Mouse (Mus musculus) adrenal gland, adult 8-10 months (tissue): ENCODE measurements around the gene Slc2a6. TPM values are rescaled to one million over a fixed set of nuclear protein-coding genes. Genes with fewer than 3 reads are reported as not detected.

Experiments
- DNase-seq: peaks from one replicate; pipeline ENCODE4 v3.0.0; 2022
- total RNA-seq, 4 experiments: library from RNA; stranded (reverse); gene quantifications; 2 replicates each; pipeline ENCODE4 v1.2.4; 2022

The Slc2a6 gene
- 1 to 10 TPM in 2 of 4 experiments, under 1 TPM in 2; 0.87 to 1.2 (median 1.0) TPM for total RNA-seq

- DNase-seq = peak; percentile 82
Observed at GRCm38 (mm10) chr2:27027618-27028436, at the start of gene Slc2a6. Slc2a6 (minus strand) TSS chr2:27027998.

GRCm38 (mm10) chr2:27075485-27075884 lies 47.7 kb upstream of the Slc2a6 start:
- DNase-seq = no peak

- no peak for DNase-seq
Observed at GRCm38 (mm10) chr2:27074804-27075203, 47.0 kb upstream of the Slc2a6 start.

- no peak for DNase-seq
Observed at GRCm38 (mm10) chr2:27073407-27073806, 45.6 kb upstream of the Slc2a6 start.

GRCm38 (mm10) chr2:27071978-27072377 lies 44.2 kb upstream of the Slc2a6 start, which contains the start of gene Mymk:
Mymk (minus strand) TSS chr2:27072179.
- no peak for DNase-seq

- peak; percentile 62 for DNase-seq
Observed at GRCm38 (mm10) chr2:27071137-27071536, 43.3 kb upstream of the Slc2a6 start.

GRCm38 (mm10) chr2:27070247-27070813 lies 42.5 kb upstream of the Slc2a6 start:
- DNase-seq = no peak

GRCm38 (mm10) chr2:27069646-27070045 lies 41.8 kb upstream of the Slc2a6 start:
- no peak for DNase-seq

- DNase-seq = no peak
Observed at GRCm38 (mm10) chr2:27067996-27068395, 40.2 kb upstream of the Slc2a6 start.

- DNase-seq = no peak
Observed at GRCm38 (mm10) chr2:27067124-27067523, 39.3 kb upstream of the Slc2a6 start.

GRCm38 (mm10) chr2:27059187-27059586 lies 31.4 kb upstream of the Slc2a6 start:
- no peak for DNase-seq

GRCm38 (mm10) chr2:27058751-27059150 lies 31.0 kb upstream of the Slc2a6 start:
- DNase-seq = no peak

- DNase-seq = no peak
Observed at GRCm38 (mm10) chr2:27058251-27058650, 30.5 kb upstream of the Slc2a6 start.

- no peak for DNase-seq
Observed at GRCm38 (mm10) chr2:27049408-27049807, 21.6 kb upstream of the Slc2a6 start.

- no peak for DNase-seq
Observed at GRCm38 (mm10) chr2:27045979-27046770, 18.4 kb upstream of the Slc2a6 start.

GRCm38 (mm10) chr2:27044641-27045040 lies 16.8 kb upstream of the Slc2a6 start:
- no peak for DNase-seq

GRCm38 (mm10) chr2:27044166-27044565 lies 16.4 kb upstream of the Slc2a6 start:
- no peak for DNase-seq

- DNase-seq = peak; percentile 50
Observed at GRCm38 (mm10) chr2:27043461-27043860, 15.7 kb upstream of the Slc2a6 start.

- DNase-seq = no peak
Observed at GRCm38 (mm10) chr2:27042131-27042844, 14.5 kb upstream of the Slc2a6 start.

- no peak for DNase-seq
Observed at GRCm38 (mm10) chr2:27039286-27039685, 11.5 kb upstream of the Slc2a6 start.

- DNase-seq = no peak
Observed at GRCm38 (mm10) chr2:27038596-27038995, 10.8 kb upstream of the Slc2a6 start.

GRCm38 (mm10) chr2:27037008-27037407 lies 9.2 kb upstream of the Slc2a6 start:
- no peak for DNase-seq
